Mouse (Mus musculus): ENCODE measurements around the gene Ncf1. TPM values are rescaled to one million over a fixed set of nuclear protein-coding genes. Genes with fewer than 3 reads are reported as not detected.

Gene Ncf1
- total RNA-seq (2014; rRNA removed) (2.8 and 4.9 TPM in 2 replicates), polyA plus RNA-seq (2015; fragmentation: Nextera tagmentation; extraction: Ambion mirVana) (2.0 and 2.3 TPM in 2 replicates)

DNA sequence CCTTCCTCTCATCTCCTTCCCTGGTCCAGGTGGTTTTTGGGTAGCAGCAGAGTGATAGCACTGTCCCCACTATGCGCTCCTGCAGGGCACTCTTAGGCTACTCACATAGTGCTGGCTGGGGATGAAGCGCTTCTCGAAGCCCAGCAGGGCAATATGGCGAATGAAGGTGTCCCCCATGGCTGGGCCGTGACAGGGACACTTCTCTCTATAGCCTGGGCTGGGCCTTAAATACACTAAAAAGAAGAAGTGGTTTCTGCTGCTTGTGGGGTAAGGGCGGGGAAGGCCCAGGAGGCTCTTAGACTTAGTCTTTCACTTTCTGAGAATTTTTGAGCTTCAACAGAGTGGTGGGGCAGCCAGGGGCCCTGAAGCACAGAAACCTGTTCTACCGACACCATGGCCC, at the start of gene Ncf1:
Gene Ncf1 (minus strand): TSS at position 235 of the 400 bp plus-strand sequence.
- Histone ChIP-seq H3K4me1 (ENCODE audit: insufficient read depth, low read length) (no peaks in the 10 kb centered on the region), H3K4me3 (ENCODE audit: low read length) (no peak within 1 kb of the TSS), H3K9ac (replicated peaks; ENCODE audit: low read length) (no peak within 1 kb of the TSS), H3K27ac (no peak within 1 kb of the TSS), H3K36me3 (ENCODE audit: insufficient read depth, low read length) (no peaks in the 10 kb centered on the region), H3K27me3 (ENCODE audit: insufficient read depth, low read length) (no peaks in the 10 kb centered on the region), H3K9me3 (ENCODE audit: low read length) (no peaks in the 10 kb centered on the region), H3K4me2 (ENCODE audit: low read depth, low read length) (no peak within 1 kb of the TSS)
- ATAC-seq (no peak), DNase-seq (ENCODE audit: low spot score) (no peak)
- WGBS, result 88% methylated on average over 7 of the region's 7 CpGs
- no peak for TF ChIP-seq CTCF (IDR thresholded peaks at IDR 0.05; ENCODE audit: low read depth)

DNA sequence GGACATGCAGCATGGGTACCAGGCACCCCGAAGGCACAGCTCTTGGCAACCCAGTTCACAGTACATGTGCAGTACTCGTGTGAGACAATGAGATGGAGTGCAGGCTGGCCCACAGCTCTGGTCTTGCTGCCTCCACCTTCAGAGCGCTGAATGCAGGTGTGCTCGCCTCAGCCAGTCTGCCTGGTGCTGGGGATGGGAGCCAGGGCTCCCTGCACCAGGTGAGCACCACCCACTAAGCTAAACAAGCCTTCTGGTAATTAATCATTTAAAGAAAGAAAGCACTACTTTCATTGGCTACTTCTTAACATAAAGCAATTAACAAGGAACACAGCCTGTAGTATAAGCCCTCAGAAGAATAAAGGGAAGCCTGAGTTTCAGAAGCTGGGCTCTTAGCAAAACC, 47.7 kb upstream of the Ncf1 start:
- no peaks in the 10 kb centered on the region for H3K4me1 ChIP-seq (ENCODE audit: insufficient read depth, low read length)
- H3K4me2 ChIP-seq (ENCODE audit: low read depth, low read length), result no peak overlapping the region
- peaks cover 54% of the 10 kb centered on the region for H3K36me3 ChIP-seq (ENCODE audit: insufficient read depth, low read length)
- H3K27ac ChIP-seq, result no peak overlapping the region
- no peak overlapping the region for H3K9ac ChIP-seq (replicated peaks; ENCODE audit: low read length)
- H3K27me3 ChIP-seq (ENCODE audit: insufficient read depth, low read length), result no peaks in the 10 kb centered on the region
- ATAC-seq (no peak), DNase-seq (ENCODE audit: low spot score) (no peak)
- no peaks in the 10 kb centered on the region for H3K9me3 ChIP-seq (ENCODE audit: low read length)
- no peak for TF ChIP-seq CTCF (IDR thresholded peaks at IDR 0.05; ENCODE audit: low read depth)
- H3K4me3 ChIP-seq (ENCODE audit: low read length), result no peak overlapping the region
- 80% methylated on average over 4 of the region's 4 CpGs for WGBS

DNA sequence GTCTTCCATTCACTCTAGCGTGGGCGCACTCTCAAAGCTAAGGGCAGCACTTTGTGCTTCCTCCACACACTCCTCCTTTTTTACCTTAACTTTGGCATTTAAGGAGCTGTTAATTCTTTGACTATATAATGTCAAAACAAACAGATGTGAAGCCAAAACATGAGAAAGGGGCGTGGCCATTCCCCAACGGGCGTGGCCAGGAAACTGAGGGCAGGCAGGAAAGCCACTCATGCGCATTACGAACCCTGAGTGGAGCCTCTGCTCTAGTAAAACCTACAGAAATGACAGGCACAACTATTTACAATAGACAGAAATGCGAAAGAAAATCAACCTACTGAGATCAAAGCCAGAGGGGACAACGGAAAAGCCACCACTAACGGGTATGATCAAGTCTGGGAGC, 46.1 kb upstream of the Ncf1 start:
- H3K36me3 ChIP-seq (ENCODE audit: insufficient read depth, low read length), result peaks cover 58% of the 10 kb centered on the region
- 86% methylated on average over 10 of the region's 10 CpGs for WGBS
- no peak overlapping the region for H3K4me3 ChIP-seq (ENCODE audit: low read length)
- H3K9ac ChIP-seq (replicated peaks; ENCODE audit: low read length), result no peak overlapping the region
- no peak overlapping the region for H3K4me2 ChIP-seq (ENCODE audit: low read depth, low read length)
- H3K27ac ChIP-seq, result no peak overlapping the region
- no peaks in the 10 kb centered on the region for H3K27me3 ChIP-seq (ENCODE audit: insufficient read depth, low read length)
- H3K9me3 ChIP-seq (ENCODE audit: low read length), result no peaks in the 10 kb centered on the region
- no peaks in the 10 kb centered on the region for H3K4me1 ChIP-seq (ENCODE audit: insufficient read depth, low read length)
- no peak for ATAC-seq
- no peak for DNase-seq (ENCODE audit: low spot score)
- TF ChIP-seq CTCF (IDR thresholded peaks at IDR 0.05; ENCODE audit: low read depth), result no peak

DNA sequence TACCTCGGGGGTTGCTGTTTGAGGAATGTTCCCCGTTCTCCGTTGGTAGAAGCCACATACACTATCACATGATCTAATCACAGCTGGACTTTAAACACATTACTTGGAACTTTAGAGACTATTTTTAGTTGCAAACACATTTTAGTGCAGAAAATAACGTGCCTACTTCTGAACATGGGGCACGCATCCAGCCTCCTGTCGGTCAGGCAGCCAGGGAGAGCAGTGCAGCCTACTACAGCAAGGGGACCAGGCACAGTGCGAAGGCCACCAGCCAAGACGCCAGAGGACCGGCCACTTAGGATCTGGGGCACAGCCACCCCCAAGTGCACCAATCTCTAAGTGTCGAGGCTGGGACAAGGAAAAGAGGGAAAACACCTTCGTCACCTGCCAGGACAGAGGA, 45.6 kb upstream of the Ncf1 start:
- H3K9ac ChIP-seq (replicated peaks; ENCODE audit: low read length), result no peak overlapping the region
- DNase-seq (ENCODE audit: low spot score) (no peak), ATAC-seq (no peak)
- TF ChIP-seq CTCF (IDR thresholded peaks at IDR 0.05; ENCODE audit: low read depth), result no peak
- peaks cover 60% of the 10 kb centered on the region for H3K36me3 ChIP-seq (ENCODE audit: insufficient read depth, low read length)
- WGBS, result 86% methylated on average over 11 of the region's 11 CpGs
- H3K4me2 ChIP-seq (ENCODE audit: low read depth, low read length), result no peak overlapping the region
- H3K27me3 ChIP-seq (ENCODE audit: insufficient read depth, low read length), result no peaks in the 10 kb centered on the region
- no peak overlapping the region for H3K4me3 ChIP-seq (ENCODE audit: low read length)
- no peak overlapping the region for H3K27ac ChIP-seq
- no peaks in the 10 kb centered on the region for H3K4me1 ChIP-seq (ENCODE audit: insufficient read depth, low read length)
- H3K9me3 ChIP-seq (ENCODE audit: low read length), result no peaks in the 10 kb centered on the region

DNA sequence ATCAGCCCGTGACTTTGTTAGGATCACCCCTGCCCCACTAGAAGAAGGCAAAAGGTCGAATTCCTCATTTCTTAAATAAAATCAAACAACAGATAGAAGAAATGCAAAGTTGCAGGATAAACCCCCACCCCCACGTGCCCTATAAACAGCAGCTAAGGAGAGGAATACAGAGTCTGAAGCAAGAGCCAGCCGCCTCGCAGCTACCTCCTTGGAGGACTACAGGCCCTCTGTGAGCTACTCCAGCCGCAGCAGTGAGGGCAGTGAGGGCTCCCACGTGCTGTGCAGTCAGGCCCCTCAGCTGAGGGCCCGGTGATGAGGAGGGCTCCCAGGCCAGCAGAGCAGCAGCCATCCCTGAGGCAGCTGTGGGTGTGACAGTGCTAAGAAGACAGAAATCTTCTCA, 44.3 kb upstream of the Ncf1 start:
- 88% methylated on average over 8 of the region's 8 CpGs for WGBS
- no peak overlapping the region for H3K27ac ChIP-seq
- TF ChIP-seq CTCF (IDR thresholded peaks at IDR 0.05; ENCODE audit: low read depth), result no peak
- no peaks in the 10 kb centered on the region for H3K9me3 ChIP-seq (ENCODE audit: low read length)
- DNase-seq (ENCODE audit: low spot score) (no peak), ATAC-seq (no peak)
- H3K4me2 ChIP-seq (ENCODE audit: low read depth, low read length), result no peak overlapping the region
- H3K4me3 ChIP-seq (ENCODE audit: low read length), result no peak overlapping the region
- H3K36me3 ChIP-seq (ENCODE audit: insufficient read depth, low read length), result peaks cover 58% of the 10 kb centered on the region
- H3K9ac ChIP-seq (replicated peaks; ENCODE audit: low read length), result no peak overlapping the region
- no peaks in the 10 kb centered on the region for H3K27me3 ChIP-seq (ENCODE audit: insufficient read depth, low read length)
- no peaks in the 10 kb centered on the region for H3K4me1 ChIP-seq (ENCODE audit: insufficient read depth, low read length)

DNA sequence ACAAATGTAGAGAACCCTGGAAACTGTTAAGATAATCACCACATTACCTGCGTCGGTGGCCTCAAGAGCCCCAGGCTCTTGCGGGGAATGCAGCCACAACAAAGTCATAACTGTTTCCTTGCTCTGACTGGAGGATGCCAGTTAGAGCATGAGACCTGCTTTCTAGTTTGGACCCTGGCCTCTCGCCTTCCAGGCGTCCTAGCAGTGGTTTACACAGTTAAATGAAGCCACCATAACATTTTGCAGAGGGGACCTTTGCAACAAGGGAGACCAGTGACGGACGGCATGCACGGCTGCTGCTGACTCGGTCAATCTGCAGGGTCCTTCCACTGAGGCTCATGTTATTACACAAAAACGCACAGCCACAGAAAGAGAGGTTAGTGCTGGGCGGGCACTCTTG, 43.3 kb upstream of the Ncf1 start:
- no peaks in the 10 kb centered on the region for H3K4me1 ChIP-seq (ENCODE audit: insufficient read depth, low read length)
- WGBS, result 76% methylated on average over 11 of the region's 11 CpGs
- H3K9me3 ChIP-seq (ENCODE audit: low read length), result no peaks in the 10 kb centered on the region
- no peak overlapping the region for H3K27ac ChIP-seq
- no peak overlapping the region for H3K4me3 ChIP-seq (ENCODE audit: low read length)
- no peaks in the 10 kb centered on the region for H3K27me3 ChIP-seq (ENCODE audit: insufficient read depth, low read length)
- no peak overlapping the region for H3K9ac ChIP-seq (replicated peaks; ENCODE audit: low read length)
- TF ChIP-seq CTCF (IDR thresholded peaks at IDR 0.05; ENCODE audit: low read depth), result no peak
- H3K36me3 ChIP-seq (ENCODE audit: insufficient read depth, low read length), result peaks cover 59% of the 10 kb centered on the region
- ATAC-seq, result no peak
- no peak for DNase-seq (ENCODE audit: low spot score)
- H3K4me2 ChIP-seq (ENCODE audit: low read depth, low read length), result no peak overlapping the region

DNA sequence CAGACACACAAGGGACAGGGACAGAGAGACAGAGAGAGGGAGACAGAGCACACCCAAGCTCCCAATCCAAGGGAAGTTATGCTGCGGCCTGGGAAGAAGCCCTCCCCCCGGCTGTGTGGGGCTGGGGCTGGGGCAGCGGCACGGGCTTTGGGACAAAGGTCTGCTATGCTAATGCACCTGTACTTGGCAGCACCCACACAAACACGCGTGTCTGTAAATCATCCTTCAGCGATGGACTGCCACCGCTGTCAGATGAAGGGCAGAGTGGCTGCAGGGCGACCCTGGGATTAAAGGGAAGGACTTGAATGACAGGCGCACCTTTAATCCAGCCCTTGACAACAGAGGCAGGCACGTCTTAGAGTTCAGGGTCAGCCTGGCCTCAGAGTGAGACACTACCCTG, 42.0 kb upstream of the Ncf1 start:
- no peak for DNase-seq (ENCODE audit: low spot score)
- WGBS, result 84% methylated on average over 11 of the region's 11 CpGs
- Histone ChIP-seq H3K9me3 (ENCODE audit: low read length) (no peaks in the 10 kb centered on the region), H3K27ac (no peak overlapping the region), H3K4me3 (ENCODE audit: low read length) (no peak overlapping the region), H3K36me3 (ENCODE audit: insufficient read depth, low read length) (peaks cover 65% of the 10 kb centered on the region), H3K9ac (replicated peaks; ENCODE audit: low read length) (no peak overlapping the region), H3K4me2 (ENCODE audit: low read depth, low read length) (no peak overlapping the region), H3K27me3 (ENCODE audit: insufficient read depth, low read length) (no peaks in the 10 kb centered on the region), H3K4me1 (ENCODE audit: insufficient read depth, low read length) (no peaks in the 10 kb centered on the region)
- no peak for ATAC-seq
- TF ChIP-seq CTCF (IDR thresholded peaks at IDR 0.05; ENCODE audit: low read depth), result no peak
